Mouse (Mus musculus): Measurements from ENCODE around the gene Hnrnpdl.

GRCm38 (mm10) chr5:100005896-100006295 is 33.6 kb downstream of the Hnrnpdl start:
- no peak for TF ChIP-seq POLR2A (IDR thresholded peaks at IDR 0.05; ENCODE audit: insufficient read depth, low read depth, low read length)
- TF ChIP-seq CTCF (IDR thresholded peaks at IDR 0.05; ENCODE audit: insufficient read depth, low read depth, low read length): no peak

All from olfactory bulb, adult 2 months (tissue).